Mouse (Mus musculus): ENCODE results near the gene Cfp. TPM values are rescaled to one million over a fixed set of nuclear protein-coding genes. Genes with fewer than 3 reads are reported as not detected.

Gene Cfp
- 22.5 and 25.6 TPM in 2 replicates for polyA plus RNA-seq (2015; fragmentation: Nextera tagmentation; extraction: Ambion mirVana)

DNA sequence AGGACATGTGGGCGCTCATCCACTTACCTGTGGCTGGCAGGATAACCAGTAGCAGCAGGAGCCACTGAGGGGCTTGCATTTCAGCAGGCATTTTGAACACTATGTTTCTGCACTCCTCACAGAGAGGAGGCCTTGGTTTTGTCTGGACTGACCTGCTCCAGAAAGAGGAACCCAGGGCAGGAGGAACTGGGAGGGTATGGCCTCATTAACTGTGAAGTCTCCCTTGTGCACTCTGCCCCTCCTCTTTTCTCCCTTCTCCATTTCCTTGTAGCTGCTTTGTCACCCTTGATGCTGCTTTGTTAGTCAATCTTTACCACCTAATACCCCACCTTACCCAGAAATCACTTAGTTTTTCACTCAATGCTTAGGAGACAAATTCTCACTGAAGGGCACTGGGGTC lies at the start of gene Cfp:
TSS of gene Cfp (minus strand) at position 192 of the 400 bp plus-strand sequence.
- DNase-seq (ENCODE audit: low spot score), result no peak

DNA sequence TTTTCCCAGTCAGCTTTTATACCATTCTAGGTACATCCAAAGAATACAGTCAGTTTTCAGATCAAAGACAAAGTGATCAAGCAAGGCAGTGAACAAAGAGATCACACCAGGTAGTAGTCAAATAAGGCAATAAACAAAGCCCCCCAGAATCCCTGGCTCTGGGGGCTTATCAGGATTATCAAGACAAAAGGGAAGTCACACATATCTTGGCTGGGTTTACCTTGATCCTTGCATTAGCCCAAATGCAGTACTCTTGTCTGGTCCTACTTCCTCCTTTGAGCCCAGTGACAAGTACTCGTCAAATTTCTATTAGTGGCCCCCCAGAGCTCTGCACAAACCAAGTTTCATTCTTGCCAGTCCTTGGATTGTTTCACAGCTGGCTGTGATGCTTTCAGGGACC lies 49.5 kb upstream of the Cfp start:
- no peak for DNase-seq (ENCODE audit: low spot score)

- peak; percentile 83 for DNase-seq (ENCODE audit: low spot score)
Measured at GRCm38 (mm10) chrX:20961477-20962378, 30.4 kb upstream of the Cfp start, which contains the start of gene Uxt. TSS of gene Uxt (minus strand) at chrX:20962017.

DNA sequence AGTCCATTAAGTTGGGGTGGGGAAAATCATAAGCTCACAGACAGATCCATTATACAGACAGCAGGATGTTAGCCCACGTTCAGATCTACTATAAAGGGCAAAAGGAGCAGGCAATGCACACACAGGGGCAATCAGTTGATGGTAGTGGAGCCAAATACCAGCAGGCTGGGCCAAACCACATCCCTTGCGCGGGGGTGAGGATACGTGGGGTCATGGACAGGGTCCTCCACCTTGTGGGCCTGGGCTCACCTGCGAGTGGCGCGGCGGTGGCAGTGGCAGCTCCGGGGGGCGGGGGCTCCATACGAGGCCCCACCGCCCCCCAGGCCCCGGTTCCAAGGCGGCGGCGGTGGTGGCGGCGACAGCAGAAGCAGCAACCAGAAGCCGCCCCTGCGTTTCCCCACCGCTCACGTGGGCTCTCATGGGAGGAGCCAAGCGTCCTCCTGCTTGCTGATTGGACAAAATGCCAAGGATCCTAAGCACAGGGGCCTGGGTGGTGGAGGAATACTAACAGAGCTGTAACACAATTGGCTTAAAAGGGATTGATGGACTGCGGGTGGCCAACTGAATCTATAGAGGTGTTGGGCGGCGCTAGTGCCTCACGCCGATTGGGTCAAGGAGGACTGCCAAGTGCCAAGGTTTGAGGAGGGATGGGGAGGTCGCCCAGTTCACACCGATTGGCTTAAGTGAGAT lies 19.0 kb upstream of the Cfp start, which contains the start of gene Elk1:
TSS of gene Elk1 (minus strand) at position 418 of the 690 bp plus-strand sequence.
- peak; percentile 82 for DNase-seq (ENCODE audit: low spot score)

DNA sequence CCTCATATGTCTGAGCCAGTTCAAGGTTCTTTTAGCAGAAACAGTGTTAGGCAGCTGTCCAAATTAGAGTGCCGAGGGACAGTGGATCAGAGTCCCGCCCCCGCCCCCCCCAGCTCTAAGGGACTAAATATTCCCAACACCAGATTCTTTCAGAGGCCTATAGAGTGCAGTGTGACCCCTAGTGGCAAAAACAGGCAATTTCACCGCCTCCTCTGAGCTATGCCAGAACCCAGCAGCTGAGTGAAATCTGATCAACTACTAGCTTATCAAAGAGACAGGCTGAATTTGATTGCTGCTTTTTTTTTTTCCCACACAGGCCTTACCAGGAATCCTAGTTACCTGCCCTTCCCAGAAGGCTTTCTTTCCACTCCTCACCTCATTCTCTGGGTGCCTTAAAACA lies 14.7 kb upstream of the Cfp start:
- DNase-seq (ENCODE audit: low spot score), result peak; percentile 30

DNA sequence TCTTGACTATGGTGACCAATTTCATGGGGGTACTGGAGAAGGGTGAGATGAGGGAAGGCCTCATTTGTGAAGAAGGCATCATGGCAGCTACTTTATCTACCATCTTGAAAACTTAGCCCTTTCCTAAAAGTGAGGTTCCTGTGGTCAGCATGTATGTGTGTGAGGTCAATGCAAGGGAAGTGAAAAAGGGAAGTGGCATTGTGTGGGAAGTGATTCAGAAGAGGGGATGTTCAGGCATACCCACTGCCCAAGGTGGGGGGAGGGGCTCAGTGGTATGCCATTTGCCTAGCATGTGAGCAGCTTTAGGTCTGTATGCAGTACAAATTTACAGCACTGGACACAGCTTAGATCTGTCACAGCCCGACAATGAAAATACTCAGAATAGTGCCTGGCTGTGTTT lies 608 bp upstream of the Cfp start:
- DNase-seq (ENCODE audit: low spot score), result no peak

DNA sequence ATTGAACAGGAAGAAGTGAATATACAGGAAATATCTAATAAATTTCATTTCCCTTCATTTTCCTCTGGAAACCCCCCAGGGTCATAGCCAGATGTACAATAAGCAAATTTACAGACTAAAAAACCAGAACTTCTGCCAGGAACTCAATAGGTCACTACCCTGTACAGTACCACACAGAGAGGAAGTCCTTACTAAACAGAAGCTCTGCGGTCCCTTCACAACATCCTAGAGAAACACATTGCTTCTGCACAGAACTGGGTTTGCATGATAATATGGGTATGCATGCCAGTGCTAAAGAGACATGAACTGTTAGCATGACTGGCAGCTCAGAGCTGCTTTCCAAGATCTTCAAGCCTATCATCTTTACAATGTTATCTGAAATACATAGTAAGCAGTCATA lies 1.5 kb downstream of the Cfp start:
- no peak for DNase-seq (ENCODE audit: low spot score)

DNA sequence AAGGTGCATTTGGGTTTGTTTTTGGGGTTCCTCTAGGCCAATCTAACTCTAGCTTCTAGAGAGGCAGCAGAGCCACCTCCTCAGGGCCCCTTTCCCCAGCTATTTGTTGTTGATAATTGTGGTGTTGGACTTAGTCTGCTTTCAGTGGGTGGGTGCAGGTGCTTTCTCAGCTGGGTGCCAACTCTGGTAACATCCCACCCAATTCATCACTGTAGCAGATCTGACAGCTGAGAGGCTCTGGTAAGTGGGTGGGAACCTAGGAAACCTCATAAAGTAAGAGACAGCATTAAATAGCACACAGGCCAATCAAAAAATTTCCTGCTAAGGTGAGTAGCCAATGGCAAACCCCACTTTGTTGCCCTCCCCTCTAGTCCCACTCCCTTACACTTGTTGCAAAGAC lies 6.4 kb downstream of the Cfp start:
- no peak for DNase-seq (ENCODE audit: low spot score)

- no peak for DNase-seq (ENCODE audit: low spot score)
Measured at GRCm38 (mm10) chrX:20923506-20923905, 7.8 kb downstream of the Cfp start.

GRCm38 (mm10) chrX:20921366-20921765 lies 10.0 kb downstream of the Cfp start:
- DNase-seq (ENCODE audit: low spot score), result no peak

GRCm38 (mm10) chrX:20920844-20921364 lies 10.5 kb downstream of the Cfp start, which contains the start of gene Syn1:
TSS of gene Syn1 (minus strand) at chrX:20921004.
- peak; percentile 66 for DNase-seq (ENCODE audit: low spot score)

GRCm38 (mm10) chrX:20920249-20920843 lies 11.0 kb downstream of the Cfp start:
- DNase-seq (ENCODE audit: low spot score), result no peak

DNA sequence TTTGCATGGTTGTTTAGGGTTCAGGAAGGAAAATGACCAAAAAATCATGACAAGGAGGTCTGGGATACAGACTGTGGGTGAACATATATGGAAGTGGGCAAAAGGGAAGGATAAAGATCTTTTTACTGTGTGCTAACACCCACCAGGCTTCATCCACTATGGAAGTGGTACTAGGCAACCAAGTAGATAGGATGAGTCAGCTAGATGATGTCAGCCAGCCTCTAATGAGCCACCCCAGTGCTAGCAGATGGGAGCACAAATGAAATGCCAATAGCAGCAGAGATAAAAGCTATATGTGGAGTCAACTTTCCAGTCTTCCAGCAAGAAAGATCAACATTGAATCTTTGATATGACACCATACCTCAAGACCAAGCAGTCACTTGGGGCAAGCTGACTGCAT lies 16.3 kb downstream of the Cfp start:
- DNase-seq (ENCODE audit: low spot score), result no peak

- DNase-seq (ENCODE audit: low spot score), result no peak
Measured at GRCm38 (mm10) chrX:20913726-20914125, 17.6 kb downstream of the Cfp start.

DNA sequence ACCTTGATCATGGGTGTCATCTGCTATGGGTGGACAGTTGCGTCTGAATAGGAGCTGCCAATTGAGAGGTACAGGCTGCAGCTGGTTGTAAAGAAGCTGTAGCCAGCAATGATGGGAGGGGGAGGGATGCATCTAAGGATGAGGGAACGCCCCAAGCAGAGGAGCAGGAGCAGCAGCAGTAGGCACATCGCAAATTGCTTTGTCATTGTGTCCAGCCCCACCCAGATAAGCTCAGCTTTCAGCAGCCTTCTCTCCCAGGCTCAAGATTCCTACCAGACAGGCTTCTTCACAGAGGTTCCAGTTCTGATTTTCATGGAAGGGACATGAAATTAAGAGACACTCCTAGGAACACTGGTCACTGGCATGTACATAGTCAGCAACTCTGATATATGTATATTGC lies 21.3 kb downstream of the Cfp start:
- no peak for DNase-seq (ENCODE audit: low spot score)

Other genes with a start within 250 kb of the Cfp start
- gene Cdk16, start 243.6 kb downstream of the Cfp start, polyA plus RNA-seq (2015; fragmentation: Nextera tagmentation; extraction: Ambion mirVana), result 36.0 and 40.2 TPM in 2 replicates
- gene Usp11, start 227.6 kb downstream of the Cfp start, polyA plus RNA-seq (2015; fragmentation: Nextera tagmentation; extraction: Ambion mirVana), result 22.5 and 25.8 TPM in 2 replicates
- gene Araf, start 133.7 kb downstream of the Cfp start, polyA plus RNA-seq (2015; fragmentation: Nextera tagmentation; extraction: Ambion mirVana), result 74.8 and 81.8 TPM in 2 replicates
- 7.0 and 7.8 TPM in 2 replicates for gene Timp1, start 61.4 kb downstream of the Cfp start, polyA plus RNA-seq (2015; fragmentation: Nextera tagmentation; extraction: Ambion mirVana)
- gene Syn1, start 10.6 kb downstream of the Cfp start, polyA plus RNA-seq (2015; fragmentation: Nextera tagmentation; extraction: Ambion mirVana), result 0.04 TPM in 1 of 2 replicates, not detected in the other
- gene Elk1, start 19.1 kb upstream of the Cfp start, polyA plus RNA-seq (2015; fragmentation: Nextera tagmentation; extraction: Ambion mirVana), result 4.6 and 4.8 TPM in 2 replicates
- 111 and 112 TPM in 2 replicates for gene Uxt, start 30.5 kb upstream of the Cfp start, polyA plus RNA-seq (2015; fragmentation: Nextera tagmentation; extraction: Ambion mirVana)
- 6.1 and 7.2 TPM in 2 replicates for gene Zfp182, start 130.8 kb upstream of the Cfp start, polyA plus RNA-seq (2015; fragmentation: Nextera tagmentation; extraction: Ambion mirVana)
- not detected in 2 replicates for gene Spaca5, start 136.9 kb upstream of the Cfp start, polyA plus RNA-seq (2015; fragmentation: Nextera tagmentation; extraction: Ambion mirVana)
- 0.32 and 0.70 TPM in 2 replicates for gene Zfp300, start 158.0 kb upstream of the Cfp start, polyA plus RNA-seq (2015; fragmentation: Nextera tagmentation; extraction: Ambion mirVana)
- gene Ssxa1, start 184.3 kb upstream of the Cfp start, polyA plus RNA-seq (2015; fragmentation: Nextera tagmentation; extraction: Ambion mirVana), result not detected in 2 replicates
- not detected in 2 replicates for gene Gm21876, start 244.1 kb upstream of the Cfp start, polyA plus RNA-seq (2015; fragmentation: Nextera tagmentation; extraction: Ambion mirVana)